Mouse (Mus musculus): ENCODE measurements around the gene Tmem144. TPM values are rescaled to one million over a fixed set of nuclear protein-coding genes. Genes with fewer than 3 reads are reported as not detected.

Gene Tmem144
- polyA plus RNA-seq, 1 experiment from 2014 or later = 3.3 TPM

DNA sequence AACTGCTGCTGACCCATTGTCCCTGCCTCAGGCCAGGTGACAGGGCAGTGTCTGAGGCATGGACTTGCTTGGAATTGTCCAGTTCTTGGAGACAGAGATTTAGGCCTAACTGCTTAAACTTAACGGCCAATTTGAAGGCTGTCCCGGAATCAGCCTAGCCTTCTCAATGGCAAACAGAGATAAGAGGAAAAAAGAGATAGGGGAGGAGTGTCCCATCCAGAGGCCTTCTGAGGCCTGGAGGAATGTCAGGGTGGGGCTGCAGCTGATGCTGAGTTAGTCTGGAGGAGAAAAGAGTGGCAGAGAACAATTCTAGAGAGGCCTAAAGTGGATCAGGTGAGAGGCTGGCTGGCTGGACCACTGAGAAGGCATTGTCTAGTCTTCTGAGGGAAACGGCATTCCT is 465 bp downstream of the Tmem144 start:
- Histone ChIP-seq H3K4me3 (no peak overlapping the region), H3K36me3 (no peaks in the 10 kb centered on the region), H3K9ac (no peak overlapping the region), H3K9me3 (replicated peaks) (no peaks in the 10 kb centered on the region), H3K4me2 (replicated peaks) (no peak overlapping the region), H3K27me3 (no peaks in the 10 kb centered on the region), H3K4me1 (0 out of 2 replicates have a peak, but pooled peaks cover 5% of the 10 kb centered on the region), H3K27ac (no peak overlapping the region)
- WGBS = 83% methylated on average over 3 of the region's 3 CpGs
- no peak for ATAC-seq (ENCODE audit: low FRiP score)

DNA sequence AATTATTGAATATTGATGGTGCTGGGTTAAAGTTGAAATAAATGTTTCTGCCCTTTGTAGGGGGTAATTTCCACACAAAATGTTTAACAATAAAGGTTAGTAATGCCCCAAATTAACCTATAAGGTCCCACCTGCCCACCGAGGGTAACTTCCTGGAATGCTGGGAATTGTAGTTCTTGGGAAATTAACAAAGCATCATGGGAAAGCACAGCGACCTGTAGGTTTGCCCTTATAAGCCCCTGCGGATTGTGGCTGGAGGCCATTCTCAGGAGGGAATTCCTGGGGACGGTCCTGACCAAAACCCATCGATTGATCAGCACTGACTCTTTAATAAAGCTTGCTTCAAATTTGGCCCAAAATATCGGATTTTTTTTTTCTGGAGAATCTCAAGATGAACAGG is 1.9 kb downstream of the Tmem144 start:
- Histone ChIP-seq H3K36me3 (no peaks in the 10 kb centered on the region), H3K4me1 (0 out of 2 replicates have a peak, but pooled peaks cover 5% of the 10 kb centered on the region), H3K27ac (no peak overlapping the region), H3K4me3 (no peak overlapping the region), H3K9me3 (replicated peaks) (no peaks in the 10 kb centered on the region), H3K9ac (no peak overlapping the region), H3K27me3 (no peaks in the 10 kb centered on the region), H3K4me2 (replicated peaks) (no peak overlapping the region)
- WGBS = 44% methylated on average over 6 of the region's 6 CpGs
- ATAC-seq (ENCODE audit: low FRiP score) = no peak

DNA sequence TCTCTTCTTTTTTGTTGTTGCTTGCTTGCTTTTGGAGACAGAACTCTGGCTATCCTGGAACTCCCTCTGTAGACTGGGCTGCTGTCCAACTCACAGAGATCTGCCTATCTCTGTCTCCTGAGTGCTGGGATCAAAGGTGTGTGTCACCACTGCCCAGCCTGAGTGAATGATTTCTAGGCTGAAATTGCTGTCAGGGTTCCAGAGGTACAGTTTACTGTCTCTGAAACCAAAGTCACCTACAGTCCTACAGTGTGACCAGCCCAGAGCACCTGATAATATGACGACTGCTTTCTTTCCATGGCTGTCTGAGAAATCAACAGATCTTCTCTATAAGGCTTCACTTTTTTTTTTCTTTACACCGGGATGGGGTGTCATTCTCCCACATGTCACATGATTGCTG is 3.0 kb downstream of the Tmem144 start:
- ATAC-seq (ENCODE audit: low FRiP score) = no peak

DNA sequence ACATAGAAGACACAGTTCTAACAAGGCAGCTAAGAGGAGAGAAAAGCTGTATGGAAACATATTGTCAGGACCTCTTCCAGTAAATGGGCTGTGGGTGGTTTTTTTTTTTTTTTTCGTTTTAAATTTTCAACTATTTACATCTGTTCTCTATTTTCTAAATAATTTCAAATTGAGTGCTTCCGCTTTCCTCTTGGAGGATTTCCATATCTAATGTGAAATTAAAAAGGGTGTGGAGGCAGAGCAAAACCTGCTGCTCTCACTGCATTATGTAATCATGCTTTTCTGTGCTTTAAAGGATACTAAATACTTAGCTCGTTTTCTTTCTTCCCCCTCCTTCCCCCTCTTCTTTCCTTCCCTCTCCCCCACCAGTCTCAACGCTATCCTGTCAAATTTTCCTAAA is 3.7 kb downstream of the Tmem144 start:
- Histone ChIP-seq H3K27me3 (no peaks in the 10 kb centered on the region), H3K4me2 (replicated peaks) (no peak overlapping the region), H3K4me3 (no peak overlapping the region), H3K36me3 (no peaks in the 10 kb centered on the region), H3K27ac (no peak overlapping the region), H3K4me1 (0 out of 2 replicates have a peak, but pooled peaks cover 5% of the 10 kb centered on the region), H3K9me3 (replicated peaks) (no peaks in the 10 kb centered on the region), H3K9ac (no peak overlapping the region)
- WGBS = 49% methylated on average over 4 of the region's 4 CpGs
- no peak for ATAC-seq (ENCODE audit: low FRiP score)

More for the DNA sequence above, 3.0 kb downstream of the Tmem144 start:
- Histone ChIP-seq H3K27me3 (no peaks in the 10 kb centered on the region), H3K9me3 (replicated peaks) (no peaks in the 10 kb centered on the region), H3K9ac (no peak overlapping the region), H3K4me1 (0 out of 2 replicates have a peak, but pooled peaks cover 5% of the 10 kb centered on the region), H3K36me3 (no peaks in the 10 kb centered on the region), H3K4me3 (no peak overlapping the region), H3K4me2 (replicated peaks) (no peak overlapping the region), H3K27ac (no peak overlapping the region)
- 79% methylated on average over 2 of the region's 2 CpGs for WGBS

DNA sequence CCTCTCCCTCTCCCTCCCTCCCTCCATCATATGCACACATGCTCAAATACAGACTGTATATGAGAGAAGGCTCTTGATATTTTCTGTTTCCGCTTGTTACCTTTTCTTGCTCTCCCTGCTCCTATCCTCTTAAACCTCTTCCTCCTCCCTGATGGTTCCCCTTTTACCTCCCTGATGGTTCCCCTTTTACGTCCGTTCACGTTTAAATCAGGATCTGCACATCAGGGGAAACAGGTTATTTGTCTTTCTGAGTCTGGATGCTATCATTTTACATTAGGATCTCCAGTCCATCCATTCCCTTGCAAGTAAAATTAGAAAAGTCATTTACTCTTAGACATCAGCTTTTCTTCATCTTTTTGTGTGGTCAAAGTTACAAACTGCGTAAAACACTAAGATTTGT is 5.9 kb downstream of the Tmem144 start:
- 81% methylated on average over 5 of the region's 5 CpGs for WGBS
- Histone ChIP-seq H3K36me3 (no peaks in the 10 kb centered on the region), H3K27me3 (no peaks in the 10 kb centered on the region), H3K4me2 (replicated peaks) (no peak overlapping the region), H3K9ac (no peak overlapping the region), H3K27ac (no peak overlapping the region), H3K4me1 (no peaks in the 10 kb centered on the region), H3K4me3 (no peak overlapping the region), H3K9me3 (replicated peaks) (no peaks in the 10 kb centered on the region)
- no peak for ATAC-seq (ENCODE audit: low FRiP score)

DNA sequence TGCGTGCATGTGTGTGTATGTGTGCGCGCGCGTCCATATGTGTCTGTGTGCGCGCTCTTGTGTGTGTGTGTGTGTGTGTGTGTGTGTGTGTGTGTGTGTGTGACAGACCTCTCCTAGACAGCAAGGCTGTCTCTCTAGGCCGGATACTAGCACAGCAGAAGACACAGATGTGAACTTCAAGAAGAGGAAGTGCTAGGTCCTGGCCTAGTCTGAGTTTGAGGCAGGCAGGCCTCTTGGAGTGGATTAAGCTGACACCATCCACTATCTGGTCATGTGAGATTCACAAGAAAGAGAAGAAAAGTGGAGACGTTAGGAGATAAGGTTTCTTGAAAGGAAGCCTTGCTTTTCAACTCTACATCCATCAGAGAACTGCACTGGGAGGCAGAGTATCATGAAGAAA is 8.6 kb downstream of the Tmem144 start:
- H3K27me3 ChIP-seq = no peaks in the 10 kb centered on the region
- ATAC-seq (ENCODE audit: low FRiP score) = no peak
- no peaks in the 10 kb centered on the region for H3K36me3 ChIP-seq
- H3K4me3 ChIP-seq = no peak overlapping the region
- 0 out of 2 replicates have a peak, but pooled peaks cover 2% of the 10 kb centered on the region for H3K4me1 ChIP-seq
- H3K9ac ChIP-seq = no peak overlapping the region
- no peak overlapping the region for H3K27ac ChIP-seq
- 93% methylated on average over 9 of the region's 9 CpGs for WGBS
- H3K9me3 ChIP-seq (replicated peaks) = no peaks in the 10 kb centered on the region
- H3K4me2 ChIP-seq (replicated peaks) = no peak overlapping the region

DNA sequence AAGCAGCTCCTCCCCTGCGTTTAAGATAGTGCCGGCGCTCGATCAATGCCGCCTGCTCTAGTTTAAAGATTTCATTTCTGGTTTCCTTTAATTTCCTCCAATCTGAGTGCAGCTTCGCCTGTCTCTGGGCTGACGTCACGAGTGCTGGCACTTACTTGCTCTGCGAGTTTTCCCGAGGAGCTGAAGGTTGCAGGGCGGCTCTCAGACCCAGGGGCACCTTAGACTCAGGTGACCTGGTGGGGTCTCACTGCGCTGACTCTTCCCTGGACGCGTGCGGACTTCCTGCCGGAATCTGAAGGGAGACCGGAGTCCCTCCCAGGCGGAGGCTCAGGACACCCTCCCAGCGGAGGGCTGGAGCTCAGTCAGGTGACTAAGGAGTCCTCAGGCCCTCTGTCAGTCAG is 10.0 kb downstream of the Tmem144 start:
- Histone ChIP-seq H3K36me3 (no peaks in the 10 kb centered on the region), H3K27me3 (no peaks in the 10 kb centered on the region), H3K4me2 (replicated peaks) (peak overlapping the region; percentile 72), H3K9ac (peak overlapping the region; percentile 53), H3K4me3 (peak overlapping the region; percentile 48), H3K9me3 (replicated peaks) (no peaks in the 10 kb centered on the region), H3K27ac (no peak overlapping the region), H3K4me1 (0 out of 2 replicates have a peak, but pooled peaks cover 2% of the 10 kb centered on the region)
- WGBS = 1% methylated on average over 19 of the region's 19 CpGs
- ATAC-seq (ENCODE audit: low FRiP score) = peak; percentile 83

DNA sequence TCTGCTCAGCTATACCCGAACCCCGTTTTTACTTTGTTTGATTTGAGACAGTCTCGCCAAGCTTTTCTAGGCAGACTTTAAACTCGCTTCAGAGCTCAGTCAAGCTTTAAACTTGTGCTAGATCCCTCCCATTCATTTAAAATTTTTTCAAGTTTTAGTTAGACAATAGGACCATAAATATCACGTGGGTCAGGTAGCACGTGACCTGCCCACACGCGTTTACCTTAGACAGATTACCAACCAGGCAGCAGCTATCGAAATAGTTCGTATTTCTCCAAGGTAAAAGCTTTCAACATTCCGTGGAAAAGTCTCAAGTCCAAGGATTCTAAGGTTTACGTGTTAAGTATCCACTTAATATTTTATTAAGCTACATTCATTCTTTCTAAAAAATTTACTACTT is 10.4 kb downstream of the Tmem144 start:
- Histone ChIP-seq H3K9ac (no peak overlapping the region; the same call in 1 of the 2 replicates), H3K27me3 (no peaks in the 10 kb centered on the region), H3K4me3 (peak overlapping the region; percentile 48), H3K27ac (no peak overlapping the region), H3K4me1 (0 out of 2 replicates have a peak, but pooled peaks cover 2% of the 10 kb centered on the region), H3K9me3 (replicated peaks) (no peaks in the 10 kb centered on the region), H3K36me3 (no peaks in the 10 kb centered on the region), H3K4me2 (replicated peaks) (peak overlapping the region; percentile 72)
- 11% methylated on average over 12 of the region's 12 CpGs for WGBS
- ATAC-seq (ENCODE audit: low FRiP score) = peak; percentile 61

DNA sequence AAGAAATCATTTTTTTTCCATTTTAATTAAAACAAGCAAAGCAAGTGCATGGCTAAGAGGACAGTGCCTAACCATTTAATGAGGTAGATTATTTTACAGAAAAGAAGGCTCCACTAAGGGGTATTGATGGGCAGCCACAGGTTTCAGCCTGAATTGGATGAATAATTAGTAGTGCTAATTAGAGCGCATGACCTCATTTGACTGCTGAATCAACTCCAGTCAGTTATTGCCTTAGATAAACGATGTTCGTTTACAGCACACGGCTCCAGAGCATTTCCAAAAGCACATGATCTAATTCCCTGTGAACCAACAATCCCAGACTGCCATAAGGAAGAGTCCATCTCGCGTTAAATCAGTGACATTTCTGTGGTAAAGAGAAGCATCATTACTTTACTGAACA is 11.1 kb downstream of the Tmem144 start:
- H3K36me3 ChIP-seq = no peaks in the 10 kb centered on the region
- H3K27me3 ChIP-seq = no peaks in the 10 kb centered on the region
- 0 out of 2 replicates have a peak, but pooled peaks cover 2% of the 10 kb centered on the region for H3K4me1 ChIP-seq
- H3K4me2 ChIP-seq (replicated peaks) = peak overlapping the region; percentile 72
- WGBS = 76% methylated on average over 6 of the region's 6 CpGs
- H3K4me3 ChIP-seq = no peak overlapping the region; the same call in 1 of the 2 replicates
- no peak overlapping the region for H3K9ac ChIP-seq
- H3K27ac ChIP-seq = no peak overlapping the region
- ATAC-seq (ENCODE audit: low FRiP score) = peak; percentile 19; the same call in 1 of the 2 replicates
- H3K9me3 ChIP-seq (replicated peaks) = no peaks in the 10 kb centered on the region

DNA sequence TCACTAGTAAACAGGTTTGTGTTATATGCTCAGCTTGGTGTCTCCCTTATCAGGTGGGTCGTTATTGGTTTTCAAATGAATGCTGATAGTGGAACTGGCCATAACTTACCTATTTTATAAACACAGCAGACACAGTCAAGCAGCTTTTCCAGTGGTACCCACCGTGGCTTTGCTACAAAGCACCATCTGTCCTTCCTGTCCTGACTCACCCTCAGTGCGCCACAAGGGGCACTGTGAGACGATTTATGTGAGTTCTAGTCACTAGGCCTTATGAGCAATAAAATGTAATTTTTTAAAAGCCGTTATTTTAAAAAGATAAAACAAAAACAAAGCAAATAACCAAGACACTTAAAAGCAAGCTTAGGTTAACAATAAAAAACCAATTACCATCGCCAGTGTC is 13.8 kb downstream of the Tmem144 start:
- Histone ChIP-seq H3K27ac (no peak overlapping the region), H3K27me3 (no peaks in the 10 kb centered on the region), H3K4me2 (replicated peaks) (no peak overlapping the region), H3K36me3 (no peaks in the 10 kb centered on the region), H3K9ac (no peak overlapping the region), H3K4me1 (0 out of 2 replicates have a peak, but pooled peaks cover 2% of the 10 kb centered on the region), H3K9me3 (replicated peaks) (no peaks in the 10 kb centered on the region), H3K4me3 (no peak overlapping the region)
- ATAC-seq (ENCODE audit: low FRiP score) = no peak
- WGBS = 54% methylated on average over 6 of the region's 6 CpGs

DNA sequence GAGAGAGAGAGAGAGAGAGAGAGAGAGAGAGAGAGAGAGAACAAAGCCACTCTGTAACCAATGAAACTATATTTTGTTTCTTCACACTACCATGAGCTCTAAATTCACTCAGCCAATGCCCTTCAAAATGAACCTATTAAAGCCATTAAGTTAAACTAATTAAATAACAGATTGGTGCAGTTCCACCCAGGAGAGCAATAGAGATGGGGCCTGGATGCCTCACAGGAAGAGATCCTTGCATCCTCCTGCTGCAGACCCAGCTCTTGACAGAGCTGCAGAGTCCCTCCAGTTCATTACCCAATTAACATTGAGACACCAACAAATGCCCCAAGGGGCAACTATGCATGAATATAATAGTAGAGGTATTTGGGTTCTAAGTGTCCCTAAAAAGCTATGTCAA is 23.3 kb downstream of the Tmem144 start:
- H3K27ac ChIP-seq = no peak overlapping the region
- H3K4me1 ChIP-seq = no peaks in the 10 kb centered on the region
- ATAC-seq (ENCODE audit: low FRiP score) = no peak
- H3K36me3 ChIP-seq = no peaks in the 10 kb centered on the region
- H3K9ac ChIP-seq = no peak overlapping the region
- H3K27me3 ChIP-seq = no peaks in the 10 kb centered on the region
- H3K9me3 ChIP-seq (replicated peaks) = no peaks in the 10 kb centered on the region
- no peak overlapping the region for H3K4me2 ChIP-seq (replicated peaks)
- H3K4me3 ChIP-seq = no peak overlapping the region

DNA sequence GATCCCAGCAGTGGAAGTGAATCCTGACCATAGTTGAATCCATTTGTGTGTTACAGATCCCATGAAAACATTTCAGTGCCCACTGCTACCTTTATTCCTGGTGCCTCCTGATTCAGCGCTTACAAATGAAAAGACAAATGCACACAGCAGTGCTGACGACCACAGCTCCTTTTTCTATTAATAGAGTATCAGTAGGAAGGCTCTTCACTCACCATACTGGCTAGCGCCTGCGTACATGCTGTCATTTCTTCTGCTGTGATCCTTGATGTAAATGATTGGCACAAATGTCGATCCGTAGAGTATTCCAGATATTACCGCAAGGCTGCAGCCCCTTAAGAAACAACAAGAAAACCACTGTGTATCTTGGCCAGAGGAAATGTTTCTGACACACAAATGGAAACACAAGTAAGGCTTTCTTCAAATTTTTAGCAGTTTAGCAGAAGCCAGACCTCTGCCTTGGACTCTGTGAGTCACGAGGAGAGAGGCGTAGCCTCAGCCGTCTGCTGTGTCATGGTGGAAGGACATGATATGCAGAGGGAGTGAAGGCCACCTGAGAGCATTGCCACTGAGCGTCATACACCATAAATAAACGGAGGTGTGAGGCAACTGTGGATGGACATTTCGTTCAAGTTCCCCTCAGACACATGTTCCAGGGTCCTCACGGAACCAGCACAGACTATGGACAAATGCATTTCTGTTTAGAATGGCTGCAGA is 27.3 kb downstream of the Tmem144 start:
- H3K4me2 ChIP-seq (replicated peaks) = no peak overlapping the region
- 92% methylated on average over 14 of the region's 14 CpGs for WGBS
- H3K36me3 ChIP-seq = no peaks in the 10 kb centered on the region
- no peak overlapping the region for H3K9ac ChIP-seq
- H3K9me3 ChIP-seq (replicated peaks) = no peaks in the 10 kb centered on the region
- no peak overlapping the region for H3K27ac ChIP-seq
- no peaks in the 10 kb centered on the region for H3K4me1 ChIP-seq
- no peak for ATAC-seq (ENCODE audit: low FRiP score)
- H3K27me3 ChIP-seq = no peaks in the 10 kb centered on the region
- no peak overlapping the region for H3K4me3 ChIP-seq

DNA sequence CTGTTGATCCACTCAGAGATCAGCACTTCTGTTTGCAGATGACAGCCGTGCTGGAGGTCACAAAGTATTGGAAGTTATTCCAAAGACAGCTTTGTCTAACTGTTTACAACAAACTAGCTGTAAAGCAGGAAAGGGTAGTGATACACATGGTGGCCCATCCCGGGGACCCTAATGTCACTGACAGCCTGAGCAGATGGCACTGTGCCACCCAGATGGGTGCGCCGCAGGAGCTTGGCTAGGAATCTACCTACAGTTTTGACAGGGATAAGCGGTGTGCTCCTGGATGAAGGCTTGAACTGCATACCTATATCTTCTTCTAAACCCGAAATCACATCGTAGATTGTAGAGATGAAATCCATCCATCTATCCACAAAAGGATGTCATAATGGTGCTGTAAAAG is 29.4 kb downstream of the Tmem144 start:
- 96% methylated on average over 7 of the region's 7 CpGs for WGBS
- no peaks in the 10 kb centered on the region for H3K27me3 ChIP-seq
- no peaks in the 10 kb centered on the region for H3K36me3 ChIP-seq
- H3K4me3 ChIP-seq = no peak overlapping the region
- no peaks in the 10 kb centered on the region for H3K9me3 ChIP-seq (replicated peaks)
- ATAC-seq (ENCODE audit: low FRiP score) = no peak
- H3K27ac ChIP-seq = no peak overlapping the region
- H3K4me2 ChIP-seq (replicated peaks) = no peak overlapping the region
- no peaks in the 10 kb centered on the region for H3K4me1 ChIP-seq
- H3K9ac ChIP-seq = no peak overlapping the region
